Mouse (Mus musculus): ENCODE data around the gene Thoc2.

DNA sequence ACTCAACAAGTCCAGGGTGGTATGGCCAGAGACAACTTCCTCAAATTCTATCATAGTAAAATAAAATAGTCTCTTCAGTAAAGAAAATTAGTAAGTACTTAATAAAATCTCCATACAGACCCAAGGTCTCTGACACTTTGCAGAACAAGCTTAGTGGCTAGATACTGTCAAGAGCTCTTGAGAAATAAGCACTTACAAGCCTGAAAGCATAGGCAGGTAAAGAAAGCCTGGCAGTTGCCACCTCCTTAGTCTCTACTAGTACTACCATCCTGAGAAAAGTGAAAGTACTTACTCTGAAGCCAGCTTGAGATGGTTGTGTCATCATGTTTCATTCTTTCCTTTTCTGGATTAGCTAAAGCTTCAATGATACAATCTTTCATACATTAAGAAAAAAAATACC, 82.7 kb downstream of the Thoc2 start:
- no peak for TF ChIP-seq CTCF (IDR thresholded peaks at IDR 0.05; ENCODE audit: extremely low read depth, insufficient read length, insufficient replicate concordance, low read depth, low read length)
- TF ChIP-seq POLR2A (IDR thresholded peaks at IDR 0.05; ENCODE audit: low read depth, low read length): no peak
